Mouse (Mus musculus) liver, embryonic 16.5 days (tissue): ENCODE data around the gene Dnase1l2. TPM values are rescaled to one million over a fixed set of nuclear protein-coding genes. Genes with fewer than 3 reads are reported as not detected.
"Not testable (repeated sequence)": the region's sequence is repeated elsewhere in the genome, so short reads cannot be mapped to it uniquely, and the experiment has no call there.

Experiments
- ATAC-seq: fragments of 200-750 bp; cut with Nextera tagmentation; 2 replicates; pipeline ENCODE4 v1.8.0; 2017; ENCODE audit warnings: low read depth, mild to moderate bottlenecking, moderate number of reproducible peaks, moderate library complexity
- H3K27ac ChIP-seq: fragments of 300-500 bp; sonication (generic); 2 replicates; pipeline ENCODE4 v1.5.1; 2014; ENCODE audit warnings: mild to moderate bottlenecking, low read length
- H3K27me3 ChIP-seq: fragments of 300-500 bp; sonication (generic); 2 replicates; pipeline ENCODE4 v1.6.1; 2014; ENCODE audit warnings: low read depth, low read length, mixed read lengths; ENCODE audit not compliant: control insufficient read depth, insufficient read depth
- H3K36me3 ChIP-seq: fragments of 300-500 bp; sonication (generic); 2 replicates; pipeline ENCODE4 v1.6.1; 2014; ENCODE audit warnings: mild to moderate bottlenecking; ENCODE audit not compliant: control insufficient read depth, insufficient read depth
- H3K4me1 ChIP-seq: fragments of 300-500 bp; sonication (generic); 2 replicates; pipeline ENCODE4 v1.6.1; 2014; ENCODE audit warnings: low read depth, low read length, mixed read lengths; ENCODE audit not compliant: control insufficient read depth
- H3K4me2 ChIP-seq: fragments of 300-500 bp; sonication (generic); 2 replicates; pipeline ENCODE4 v1.6.1; 2014; ENCODE audit warnings: low read depth, low read length, mixed read lengths
- H3K4me3 ChIP-seq: fragments of 300-500 bp; sonication (generic); 2 replicates; pipeline ENCODE4 v1.5.1; 2014; ENCODE audit warnings: low read depth, mild to moderate bottlenecking, low read length
- H3K9ac ChIP-seq: fragments of 300-500 bp; sonication (generic); 2 replicates; pipeline ENCODE4 v1.6.1; 2014; ENCODE audit warnings: low read depth, low read length
- H3K9me3 ChIP-seq: fragments of 300-500 bp; sonication (generic); replicated peaks from 2 replicates; pipeline ENCODE4 v1.6.1; 2016; ENCODE audit warnings: low read length; ENCODE audit not compliant: control insufficient read depth
- WGBS: fragments of 180-500 bp; shearing (Covaris S2); extraction: QIAGEN DNeasy Blood & Tissue Kit; methylation state at CpG from one replicate; pipeline ENCODE4 v1.1.7; 2014; ENCODE audit not compliant: insufficient replicate concordance; 5-methylcytosine and 5-hydroxymethylcytosine counted together
- polyA plus RNA-seq: library from polyadenylated mRNA; unstranded; fragments of >200 nt; fragmentation: Nextera tagmentation; extraction: Ambion mirVana; gene quantifications from 2 replicates; pipeline ENCODE4 v1.2.1, GENCODE M21; 2015

Dnase1l2 gene
- polyA plus RNA-seq, 1 experiment from 2014 or later: 0.67 TPM

- WGBS: 76% methylated on average over 1 of the region's 1 CpGs
- H3K36me3 ChIP-seq: no peaks in the 10 kb centered on the region
- H3K4me2 ChIP-seq: no peak overlapping the region
- no peak overlapping the region for H3K4me3 ChIP-seq
- H3K9me3 ChIP-seq: no peaks in the 10 kb centered on the region
- no peak overlapping the region for H3K27ac ChIP-seq
- ATAC-seq: no peak
- no peak overlapping the region for H3K9ac ChIP-seq
- H3K27me3 ChIP-seq: no peaks in the 10 kb centered on the region
- peaks cover 2% of the 10 kb centered on the region; the same call in 1 of the 2 replicates for H3K4me1 ChIP-seq
Measured at GRCm38 (mm10) chr17:24462932-24463331, 20.0 kb upstream of the Dnase1l2 start.

GRCm38 (mm10) chr17:24461580-24461979 is 18.7 kb upstream of the Dnase1l2 start:
- no peak overlapping the region for H3K4me2 ChIP-seq
- no peak overlapping the region for H3K4me3 ChIP-seq
- no peak overlapping the region for H3K9ac ChIP-seq
- 48% methylated on average over 2 of the region's 2 CpGs for WGBS
- no peaks in the 10 kb centered on the region for H3K9me3 ChIP-seq
- H3K36me3 ChIP-seq: no peaks in the 10 kb centered on the region
- no peaks in the 10 kb centered on the region for H3K27me3 ChIP-seq
- no peak overlapping the region for H3K27ac ChIP-seq
- no peak for ATAC-seq
- H3K4me1 ChIP-seq: peaks cover 2% of the 10 kb centered on the region; the same call in 1 of the 2 replicates

DNA sequence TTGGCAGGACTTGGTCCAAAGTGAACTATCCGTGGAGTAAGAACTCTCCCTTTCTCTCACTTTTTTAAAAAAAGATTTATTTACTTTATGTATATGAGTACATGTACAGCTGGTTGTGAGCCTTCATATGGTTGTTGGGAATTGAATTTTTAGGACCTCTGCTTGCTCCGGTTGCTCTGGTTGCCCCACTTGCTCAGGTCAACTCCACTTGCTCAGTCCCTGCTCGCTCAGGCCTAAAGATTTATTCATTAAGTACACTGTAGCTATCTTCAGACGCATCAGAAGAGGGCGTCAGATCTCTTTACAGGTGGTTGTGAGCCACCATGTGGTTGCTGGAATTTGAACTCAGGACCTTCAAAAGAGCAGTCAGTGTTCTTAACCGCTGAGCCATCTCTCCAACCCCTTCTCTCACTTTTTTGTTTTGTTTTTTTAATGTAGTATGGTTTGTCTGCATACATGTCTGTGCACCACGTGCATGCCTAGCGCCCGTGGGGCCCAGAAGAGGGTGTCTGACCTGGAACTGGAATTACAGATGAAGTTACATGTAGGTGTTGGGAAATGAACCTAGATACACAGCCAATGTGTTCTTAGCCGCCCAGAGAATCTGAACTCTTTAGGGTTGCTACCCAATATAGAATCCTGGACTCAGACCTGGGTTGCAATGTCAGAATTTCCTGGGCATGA is 12.8 kb upstream of the Dnase1l2 start:
- not testable (repeated sequence) for H3K27me3 ChIP-seq, ATAC-seq, H3K9ac ChIP-seq, H3K9me3 ChIP-seq, H3K36me3 ChIP-seq
- Histone ChIP-seq H3K4me3 (peak overlapping the region; percentile 82), H3K4me1 (peaks cover 21% of the 10 kb centered on the region), H3K27ac (peak overlapping the region; percentile 42), H3K4me2 (peak overlapping the region; percentile 36)
- 42% methylated on average over 10 of the region's 10 CpGs for WGBS

DNA sequence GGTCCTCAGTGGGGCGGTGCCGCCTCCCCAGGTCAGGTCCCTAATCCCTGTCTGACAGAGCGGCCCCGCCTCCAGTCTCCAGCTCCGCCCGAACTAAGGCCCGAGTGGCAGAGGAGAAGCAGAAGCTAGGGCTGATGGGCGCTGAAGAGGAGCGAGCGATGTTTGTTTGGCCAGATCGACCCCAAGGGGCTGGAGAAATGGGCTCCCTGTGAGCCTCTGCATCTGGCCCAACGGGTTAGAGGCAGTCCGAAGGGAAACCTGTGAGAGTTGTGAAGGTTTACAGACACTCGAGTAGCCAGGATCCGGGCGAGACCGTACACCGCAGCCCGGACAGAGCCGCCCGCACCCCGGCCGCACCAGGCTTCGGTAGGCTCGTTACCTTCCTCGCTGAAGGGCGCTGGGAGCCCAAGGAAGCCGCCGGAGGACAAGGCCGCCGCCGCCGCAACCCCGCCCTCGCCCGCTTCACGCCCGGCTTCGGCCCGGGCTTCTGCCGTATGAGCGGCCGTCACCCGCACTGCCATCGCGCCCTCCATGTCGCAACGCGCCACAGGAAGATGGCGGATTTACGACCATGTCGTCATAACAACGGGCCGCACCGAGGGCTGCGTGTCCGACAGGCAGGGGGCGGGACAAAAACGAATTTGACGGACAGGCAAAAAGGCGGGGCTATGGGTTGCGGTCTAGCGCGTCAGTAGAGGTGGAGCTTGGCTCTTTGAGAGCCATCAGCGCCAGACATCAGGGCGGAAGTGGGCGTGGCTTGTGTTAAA is 12.0 kb upstream of the Dnase1l2 start:
- H3K27ac ChIP-seq: peak overlapping the region; percentile 99
- H3K4me1 ChIP-seq: peaks cover 21% of the 10 kb centered on the region
- peak overlapping the region; percentile 86 for H3K4me2 ChIP-seq
- under 1% methylated on average over 67 of the region's 67 CpGs for WGBS
- peaks cover 5% of the 10 kb centered on the region for H3K36me3 ChIP-seq
- H3K4me3 ChIP-seq: peak overlapping the region; percentile 82
- peak; percentile 95 for ATAC-seq
- no peaks in the 10 kb centered on the region for H3K27me3 ChIP-seq
- no peaks in the 10 kb centered on the region for H3K9me3 ChIP-seq
- peak overlapping the region; percentile 97 for H3K9ac ChIP-seq

DNA sequence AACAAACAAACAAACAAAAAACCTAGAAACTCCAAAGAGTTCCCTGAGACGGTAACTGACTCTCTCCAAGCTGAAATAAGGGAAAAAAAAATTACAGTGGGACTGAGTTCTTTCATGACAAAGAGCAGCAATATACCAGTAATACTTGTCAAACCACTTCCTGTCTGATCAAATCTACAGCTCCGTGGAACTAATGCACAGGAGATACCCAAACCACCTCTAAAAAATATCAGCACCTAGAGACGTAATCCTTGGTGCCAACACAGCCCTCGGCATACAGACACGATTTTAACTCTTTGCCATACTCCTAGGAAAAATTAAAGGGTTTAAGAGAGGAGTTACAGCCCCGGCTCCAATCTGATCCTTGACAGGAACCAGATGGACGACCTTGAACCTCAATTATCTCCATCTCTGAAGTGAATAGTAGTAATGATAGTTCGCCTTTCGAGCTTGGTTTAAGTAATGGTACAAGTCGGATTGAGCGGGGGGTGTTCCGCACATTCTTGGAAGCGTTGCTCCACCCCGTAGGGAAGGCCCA is 11.4 kb upstream of the Dnase1l2 start:
- Histone ChIP-seq H3K4me1 (peaks cover 21% of the 10 kb centered on the region), H3K4me3 (peak overlapping the region; percentile 82), H3K9ac (peak overlapping the region; percentile 97), H3K27me3 (no peaks in the 10 kb centered on the region), H3K9me3 (no peaks in the 10 kb centered on the region), H3K4me2 (peak overlapping the region; percentile 86), H3K27ac (peak overlapping the region; percentile 99), H3K36me3 (peaks cover 10% of the 10 kb centered on the region)
- ATAC-seq: no peak
- 2% methylated on average over 14 of the region's 14 CpGs for WGBS

- H3K4me2 ChIP-seq: peak overlapping the region; percentile 86
- H3K27me3 ChIP-seq: no peaks in the 10 kb centered on the region
- no peak for ATAC-seq
- H3K9ac ChIP-seq: no peak overlapping the region; the same call in 1 of the 2 replicates
- peaks cover 12% of the 10 kb centered on the region for H3K36me3 ChIP-seq
- WGBS: 44% methylated on average over 2 of the region's 2 CpGs
- no peaks in the 10 kb centered on the region for H3K9me3 ChIP-seq
- H3K4me3 ChIP-seq: no peak overlapping the region
- H3K4me1 ChIP-seq: peaks cover 21% of the 10 kb centered on the region
- H3K27ac ChIP-seq: peak overlapping the region; percentile 99
Measured at GRCm38 (mm10) chr17:24453372-24453771, 10.5 kb upstream of the Dnase1l2 start.

- Histone ChIP-seq H3K4me2 (no peak overlapping the region), H3K4me1 (peaks cover 21% of the 10 kb centered on the region), H3K4me3 (no peak overlapping the region), H3K9me3 (no peaks in the 10 kb centered on the region), H3K9ac (no peak overlapping the region), H3K36me3 (peaks cover 16% of the 10 kb centered on the region), H3K27me3 (no peaks in the 10 kb centered on the region), H3K27ac (no peak overlapping the region)
- 83% methylated on average over 6 of the region's 6 CpGs for WGBS
- ATAC-seq: no peak
Measured at GRCm38 (mm10) chr17:24451220-24451619, 8.3 kb upstream of the Dnase1l2 start.

- Histone ChIP-seq H3K9ac (no peak overlapping the region), H3K27ac (no peak overlapping the region), H3K4me2 (no peak overlapping the region), H3K4me1 (peaks cover 16% of the 10 kb centered on the region), H3K9me3 (no peaks in the 10 kb centered on the region), H3K36me3 (peaks cover 31% of the 10 kb centered on the region), H3K27me3 (no peaks in the 10 kb centered on the region), H3K4me3 (no peak overlapping the region)
- ATAC-seq: no peak
- WGBS: 79% methylated on average over 6 of the region's 6 CpGs
Measured at GRCm38 (mm10) chr17:24449507-24449906, 6.6 kb upstream of the Dnase1l2 start.

GRCm38 (mm10) chr17:24446590-24446989 is 3.7 kb upstream of the Dnase1l2 start:
- 87% methylated on average over 8 of the region's 8 CpGs for WGBS
- no peak overlapping the region for H3K4me2 ChIP-seq
- H3K27ac ChIP-seq: no peak overlapping the region
- H3K9me3 ChIP-seq: no peaks in the 10 kb centered on the region
- H3K36me3 ChIP-seq: peaks cover 41% of the 10 kb centered on the region
- no peak overlapping the region for H3K9ac ChIP-seq
- ATAC-seq: no peak
- H3K4me3 ChIP-seq: no peak overlapping the region
- H3K27me3 ChIP-seq: no peaks in the 10 kb centered on the region
- H3K4me1 ChIP-seq: no peaks in the 10 kb centered on the region
